Mouse (Mus musculus) liver, postnatal 0 days (tissue): ENCODE results near the gene Slx1b.

Experiments used
- CTCF ChIP-seq: sonication (generic); IDR thresholded peaks from 2 replicates; pipeline ENCODE4 v1.5.1; 2016; ENCODE audit warnings: antibody characterized with exemption, low read depth
- EP300 ChIP-seq: IDR thresholded peaks from 2 replicates; pipeline ENCODE4 v1.6.1; 2016; ENCODE audit warnings: antibody characterized with exemption, low read depth, mild to moderate bottlenecking

- no peak for TF ChIP-seq CTCF
- TF ChIP-seq EP300: no peak
These were observed 40.5 kb upstream of the Slx1b start for GRCm38 (mm10) chr7:126736122-126736521.
